Mouse (Mus musculus) megakaryocyte, adult 5-6 weeks (primary cell): ENCODE measurements around the gene Gm13723. TPM values are rescaled to one million over a fixed set of nuclear protein-coding genes. Genes with fewer than 3 reads are reported as not detected.

Source experiments
- ATAC-seq: 2 replicates; pipeline ENCODE4 v1.8.0; 2016; ENCODE audit warnings: mild to moderate bottlenecking, inconsistent platforms; ENCODE audit not compliant: poor library complexity, severe bottlenecking
- total RNA-seq, 2 experiments: library from RNA; stranded (forward) in 1 of 2; stranded (reverse) in 1 of 2; fragments of 153-499, 151-499 nt in 1 of 2; fragments of 221-1000, 200-1000 nt in 1 of 2; gene quantifications; 2 replicates each; pipeline versions ENCODE4 v1.2.3 to v1.2.4; 2015 to 2017

Gene Gm13723
- total RNA-seq (2015) = not detected in 2 replicates
- total RNA-seq (2017) = not detected in 2 replicates

DNA sequence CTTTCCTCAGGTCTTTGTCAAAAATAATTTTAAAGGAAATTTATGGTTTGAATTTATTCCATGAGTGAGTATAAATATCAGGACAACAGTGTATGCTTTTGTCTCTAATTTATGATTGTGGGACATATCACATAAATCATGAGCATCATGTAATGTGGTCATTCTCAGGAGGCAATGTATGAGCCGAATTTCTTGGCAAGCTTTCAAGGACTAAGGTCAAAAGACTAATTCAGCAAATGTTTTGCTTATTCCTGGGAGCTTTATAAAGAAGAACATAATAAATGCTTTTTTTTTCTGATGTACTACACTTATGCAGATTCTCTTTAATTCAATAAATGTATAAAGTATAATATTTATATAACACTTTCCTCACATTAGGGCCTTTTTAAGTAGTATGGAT lies at the start of gene Gm13723:
Gene Gm13723 (minus strand): TSS at position 101 of the 400 bp plus-strand sequence.
- ATAC-seq = no peak

GRCm38 (mm10) chr2:86905647-86906046 lies 31.0 kb upstream of the Gm13723 start:
- no peak for ATAC-seq

DNA sequence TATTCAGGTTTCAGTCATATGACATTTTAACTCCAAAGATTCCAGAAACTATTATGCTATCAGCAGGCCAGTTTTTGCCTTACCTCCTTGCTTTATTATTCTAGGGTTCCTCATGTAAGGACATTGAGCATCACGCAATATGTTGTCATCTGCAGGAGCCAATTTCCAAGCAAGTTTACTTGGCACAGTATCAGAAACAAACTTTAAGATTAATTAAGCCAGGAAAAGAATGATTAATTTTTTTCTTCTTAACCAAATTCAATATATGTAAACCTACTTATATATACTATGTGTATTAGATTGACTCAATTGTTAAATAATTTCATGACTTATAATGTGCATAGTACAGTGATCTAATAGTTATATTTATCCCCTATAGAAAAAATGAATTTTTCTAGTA lies 17.5 kb upstream of the Gm13723 start, which contains the start of gene Olfr1097:
Gene Olfr1097 (minus strand): TSS at position 101 of the 400 bp plus-strand sequence.
- no peak for ATAC-seq

DNA sequence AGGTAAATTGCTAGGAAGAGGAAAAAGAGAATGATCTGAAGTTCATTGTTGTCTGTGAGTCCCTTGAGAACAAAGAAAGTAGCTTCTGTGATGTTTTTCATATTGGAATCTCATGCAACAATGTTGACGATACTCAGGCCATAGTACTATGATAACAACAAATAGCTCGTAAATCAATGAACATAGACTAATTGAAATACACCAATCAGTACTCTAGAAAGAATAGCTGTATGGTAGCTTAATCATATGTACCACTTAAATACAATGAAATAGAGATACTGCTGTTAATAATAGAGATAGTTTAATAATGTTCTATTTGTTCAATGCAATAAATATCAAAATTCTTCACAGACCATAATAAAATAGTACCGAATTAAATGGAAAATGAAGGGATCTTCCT lies 23.0 kb downstream of the Gm13723 start, which contains the start of gene Olfr1095:
Gene Olfr1095 (minus strand): TSS at position 101 of the 400 bp plus-strand sequence.
- no peak for ATAC-seq

DNA sequence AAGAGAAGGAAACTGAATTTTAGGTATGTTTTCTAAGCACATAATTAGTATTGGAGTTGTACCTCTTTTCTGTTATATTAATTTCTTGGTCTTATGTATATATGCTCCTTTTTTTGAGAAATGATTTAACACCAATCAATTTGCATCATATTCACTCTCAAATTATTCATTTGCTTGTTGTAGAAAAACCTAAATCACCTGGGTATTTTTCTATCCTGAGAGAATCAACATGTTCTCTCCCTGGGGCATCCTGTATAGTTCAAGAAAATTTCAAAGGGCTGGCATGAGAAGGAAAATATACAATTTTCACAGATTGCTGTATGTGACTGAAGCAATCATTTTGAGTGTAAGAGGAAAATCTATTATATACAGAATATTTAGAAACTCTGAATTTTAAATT lies 50.2 kb downstream of the Gm13723 start, which contains the start of gene Olfr1094:
Gene Olfr1094 (plus strand): TSS at position 301 of the 400 bp plus-strand sequence.
- ATAC-seq = no peak

Other genes with a start within 250 kb of the Gm13723 start
- not detected in 2 replicates for gene Olfr1084, start 235.1 kb downstream of the Gm13723 start, total RNA-seq (2015)
- not detected in 2 replicates for gene Olfr1084, start 235.1 kb downstream of the Gm13723 start, total RNA-seq (2017)
- not detected in 2 replicates for gene Olfr1085, start 212.8 kb downstream of the Gm13723 start, total RNA-seq (2015)
- gene Olfr1085, start 212.8 kb downstream of the Gm13723 start, total RNA-seq (2017) = not detected in 2 replicates
- not detected in 2 replicates for gene Olfr1086, start 194.7 kb downstream of the Gm13723 start, total RNA-seq (2015)
- gene Olfr1086, start 194.7 kb downstream of the Gm13723 start, total RNA-seq (2017) = not detected in 2 replicates
- not detected in 2 replicates for gene Olfr1087, start 176.4 kb downstream of the Gm13723 start, total RNA-seq (2015)
- gene Olfr1087, start 176.4 kb downstream of the Gm13723 start, total RNA-seq (2017) = not detected in 2 replicates
- gene Olfr1089, start 141.1 kb downstream of the Gm13723 start, total RNA-seq (2015) = not detected in 2 replicates
- not detected in 2 replicates for gene Olfr1089, start 141.1 kb downstream of the Gm13723 start, total RNA-seq (2017)
- not detected in 2 replicates for gene Olfr1090, start 115.8 kb downstream of the Gm13723 start, total RNA-seq (2015)
- gene Olfr1090, start 115.8 kb downstream of the Gm13723 start, total RNA-seq (2017) = not detected in 2 replicates
- not detected in 2 replicates for gene Olfr1093, start 92.3 kb downstream of the Gm13723 start, total RNA-seq (2015)
- not detected in 2 replicates for gene Olfr1093, start 92.3 kb downstream of the Gm13723 start, total RNA-seq (2017)
- not detected in 2 replicates for gene Olfr141, start 64.8 kb downstream of the Gm13723 start, total RNA-seq (2015)
- gene Olfr141, start 64.8 kb downstream of the Gm13723 start, total RNA-seq (2017) = not detected in 2 replicates
- not detected in 2 replicates for gene Olfr1094, start 50.1 kb downstream of the Gm13723 start, total RNA-seq (2015)
- not detected in 2 replicates for gene Olfr1094, start 50.1 kb downstream of the Gm13723 start, total RNA-seq (2017)
- not detected in 2 replicates for gene Olfr1095, start 23.1 kb downstream of the Gm13723 start, total RNA-seq (2015)
- gene Olfr1095, start 23.1 kb downstream of the Gm13723 start, total RNA-seq (2017) = not detected in 2 replicates
- gene Olfr1097, start 17.4 kb upstream of the Gm13723 start, total RNA-seq (2015) = not detected in 2 replicates
- gene Olfr1097, start 17.4 kb upstream of the Gm13723 start, total RNA-seq (2017) = not detected in 2 replicates
- not detected in 2 replicates for gene Olfr1098, start 49.7 kb upstream of the Gm13723 start, total RNA-seq (2015)
- not detected in 2 replicates for gene Olfr1098, start 49.7 kb upstream of the Gm13723 start, total RNA-seq (2017)
- not detected in 2 replicates for gene Olfr1099, start 85.9 kb upstream of the Gm13723 start, total RNA-seq (2015)
- gene Olfr1099, start 85.9 kb upstream of the Gm13723 start, total RNA-seq (2017) = not detected in 2 replicates
- not detected in 2 replicates for gene Olfr1100, start 105.2 kb upstream of the Gm13723 start, total RNA-seq (2015)
- gene Olfr1100, start 105.2 kb upstream of the Gm13723 start, total RNA-seq (2017) = not detected in 2 replicates
- gene Olfr1101, start 116.4 kb upstream of the Gm13723 start, total RNA-seq (2015) = not detected in 2 replicates
- not detected in 2 replicates for gene Olfr1101, start 116.4 kb upstream of the Gm13723 start, total RNA-seq (2017)
- not detected in 2 replicates for gene Olfr1102, start 123.6 kb upstream of the Gm13723 start, total RNA-seq (2015)
- not detected in 2 replicates for gene Olfr1102, start 123.6 kb upstream of the Gm13723 start, total RNA-seq (2017)
- gene Olfr1104, start 152.3 kb upstream of the Gm13723 start, total RNA-seq (2015) = not detected in 2 replicates
- not detected in 2 replicates for gene Olfr1104, start 152.3 kb upstream of the Gm13723 start, total RNA-seq (2017)
- not detected in 2 replicates for gene Olfr1105, start 161.7 kb upstream of the Gm13723 start, total RNA-seq (2015)
- gene Olfr1105, start 161.7 kb upstream of the Gm13723 start, total RNA-seq (2017) = not detected in 2 replicates
- not detected in 2 replicates for gene Olfr1106, start 177.5 kb upstream of the Gm13723 start, total RNA-seq (2015)
- not detected in 2 replicates for gene Olfr1106, start 177.5 kb upstream of the Gm13723 start, total RNA-seq (2017)
- gene Olfr1107, start 201.0 kb upstream of the Gm13723 start, total RNA-seq (2015) = not detected in 2 replicates
- not detected in 2 replicates for gene Olfr1107, start 201.0 kb upstream of the Gm13723 start, total RNA-seq (2017)
- gene Olfr1109, start 221.2 kb upstream of the Gm13723 start, total RNA-seq (2015) = not detected in 2 replicates
- not detected in 2 replicates for gene Olfr1109, start 221.2 kb upstream of the Gm13723 start, total RNA-seq (2017)
- gene Olfr259, start 239.8 kb upstream of the Gm13723 start, total RNA-seq (2015) = not detected in 2 replicates
- not detected in 2 replicates for gene Olfr259, start 239.8 kb upstream of the Gm13723 start, total RNA-seq (2017)